Mouse (Mus musculus) embryonic facial prominence, embryonic 11.5 days (tissue): ENCODE data around the gene Il11. TPM values are rescaled to one million over a fixed set of nuclear protein-coding genes. Genes with fewer than 3 reads are reported as not detected.
"Not testable (repeated sequence)": the region's sequence is repeated elsewhere in the genome, so short reads cannot be mapped to it uniquely, and the experiment has no call there.

Experiments used
- ATAC-seq: fragments of 200-750 bp; cut with Nextera tagmentation; replicated peaks from 2 replicates; pipeline ENCODE4 v1.8.0; 2017; ENCODE audit warnings: low read depth; ENCODE audit not compliant: insufficient number of reproducible peaks, low FRiP score, low TSS enrichment
- DNase-seq: peaks from one replicate; pipeline ENCODE4 v3.0.0-alpha.2; 2015; ENCODE audit warnings: low spot score
- H3K27ac ChIP-seq: fragments of 300-500 bp; sonication (generic); replicated peaks from 2 replicates; pipeline ENCODE4 v1.5.1; 2014; ENCODE audit warnings: mild to moderate bottlenecking, low read depth, low read length, control low read depth
- H3K27me3 ChIP-seq: fragments of 300-500 bp; sonication (generic); 2 replicates; pipeline ENCODE4 v1.6.1; 2014; ENCODE audit warnings: mild to moderate bottlenecking, low read length, moderate library complexity, mixed read lengths; ENCODE audit not compliant: control insufficient read depth, insufficient read depth
- H3K36me3 ChIP-seq: fragments of 300-500 bp; sonication (generic); replicated peaks from 2 replicates; pipeline ENCODE4 v1.6.1; 2014; ENCODE audit warnings: low read depth, mild to moderate bottlenecking, low read length, moderate library complexity, mixed read lengths; ENCODE audit not compliant: control insufficient read depth, insufficient read depth
- H3K4me1 ChIP-seq: fragments of 300-500 bp; sonication (generic); 2 replicates; pipeline ENCODE4 v1.6.1; 2014; ENCODE audit warnings: low read length, mixed read lengths; ENCODE audit not compliant: control insufficient read depth, insufficient read depth
- H3K4me2 ChIP-seq: fragments of 300-500 bp; sonication (generic); 2 replicates; pipeline ENCODE4 v1.6.1; 2014; ENCODE audit warnings: low read depth, mild to moderate bottlenecking, control low read depth, low read length, moderate library complexity
- H3K4me3 ChIP-seq: fragments of 300-500 bp; sonication (generic); 2 replicates; pipeline ENCODE4 v1.5.1; 2014; ENCODE audit warnings: low read depth, low read length, control low read depth
- H3K9ac ChIP-seq: fragments of 300-500 bp; sonication (generic); replicated peaks from 2 replicates; pipeline ENCODE4 v1.6.1; 2014; ENCODE audit warnings: mild to moderate bottlenecking, control low read depth, low read length
- H3K9me3 ChIP-seq: fragments of 300-500 bp; sonication (generic); replicated peaks from 2 replicates; pipeline ENCODE4 v1.6.1; 2016; ENCODE audit warnings: mild to moderate bottlenecking, low read length, inconsistent platforms, mixed read lengths; ENCODE audit not compliant: control insufficient read depth
- WGBS: fragments of 180-500 bp; shearing (Covaris S2); extraction: QIAGEN DNeasy Blood & Tissue Kit; methylation state at CpG from one replicate; pipeline ENCODE4 v1.1.7; 2014; 5-methylcytosine and 5-hydroxymethylcytosine counted together
- polyA plus RNA-seq: library from polyadenylated mRNA; unstranded; fragments of >200 nt; fragmentation: Nextera tagmentation; extraction: Ambion mirVana; gene quantifications from 2 replicates; pipeline ENCODE4 v1.2.1, GENCODE M21; 2014

Gene Il11
- polyA plus RNA-seq, 1 experiment from 2014 or later, result 0.21 TPM

DNA sequence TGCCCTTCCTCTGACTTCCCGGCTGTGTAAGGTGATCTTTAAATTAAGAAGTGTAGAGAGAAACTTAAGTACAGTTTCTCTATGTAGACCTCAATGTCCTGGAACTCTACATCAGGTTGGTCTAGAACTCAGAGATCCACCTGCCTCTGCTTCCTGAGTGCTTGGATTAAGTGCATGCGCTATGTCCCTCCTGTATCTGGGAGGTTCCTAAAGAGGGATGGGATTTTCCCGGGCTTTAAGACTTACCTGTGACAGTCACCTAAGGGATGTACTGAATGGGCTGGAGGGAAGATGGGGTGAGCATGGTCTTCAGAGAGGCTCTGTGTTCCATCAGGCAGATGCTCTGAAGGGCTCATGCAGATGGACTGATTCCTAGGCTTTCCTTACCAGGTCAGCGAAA lies 11.0 kb upstream of the Il11 start:
- Histone ChIP-seq H3K4me3 (peak overlapping the region; percentile 77), H3K4me2 (peak overlapping the region; percentile 75), H3K27me3 (0 out of 2 replicates have a peak, but pooled peaks cover 3% of the 10 kb centered on the region), H3K27ac (no peak overlapping the region), H3K36me3 (peaks cover 7% of the 10 kb centered on the region), H3K9ac (peak overlapping the region; percentile 95), H3K4me1 (peaks cover 3% of the 10 kb centered on the region; the same call in 1 of the 2 replicates), H3K9me3 (no peaks in the 10 kb centered on the region)
- WGBS, result 40% methylated on average over 4 of the region's 4 CpGs
- ATAC-seq (no peak), DNase-seq (no peak)

DNA sequence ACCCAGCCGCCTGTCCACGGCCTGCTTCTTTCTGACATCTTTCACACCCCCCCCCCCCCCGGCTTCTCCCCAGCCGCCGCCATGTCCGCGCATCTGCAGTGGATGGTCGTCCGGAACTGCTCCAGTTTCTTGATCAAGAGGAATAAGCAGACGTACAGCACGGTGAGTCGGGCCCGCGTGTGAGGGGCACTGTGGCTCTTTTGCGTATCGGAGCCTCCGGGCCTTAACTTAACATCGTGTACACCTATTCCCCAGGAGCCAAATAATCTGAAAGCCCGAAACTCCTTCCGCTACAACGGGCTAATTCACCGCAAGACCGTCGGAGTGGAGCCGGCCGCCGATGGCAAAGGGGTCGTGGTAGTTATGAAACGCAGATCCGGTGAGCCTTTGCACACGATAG lies 10.6 kb upstream of the Il11 start:
- H3K9ac ChIP-seq, result peak overlapping the region; percentile 95
- not testable (repeated sequence) for H3K36me3 ChIP-seq, H3K4me1 ChIP-seq, ATAC-seq, H3K27me3 ChIP-seq, H3K9me3 ChIP-seq, DNase-seq
- peak overlapping the region; percentile 75 for H3K4me2 ChIP-seq
- peak overlapping the region; percentile 77 for H3K4me3 ChIP-seq
- H3K27ac ChIP-seq, result peak overlapping the region; percentile 90
- WGBS, result under 1% methylated on average over 31 of the region's 31 CpGs

DNA sequence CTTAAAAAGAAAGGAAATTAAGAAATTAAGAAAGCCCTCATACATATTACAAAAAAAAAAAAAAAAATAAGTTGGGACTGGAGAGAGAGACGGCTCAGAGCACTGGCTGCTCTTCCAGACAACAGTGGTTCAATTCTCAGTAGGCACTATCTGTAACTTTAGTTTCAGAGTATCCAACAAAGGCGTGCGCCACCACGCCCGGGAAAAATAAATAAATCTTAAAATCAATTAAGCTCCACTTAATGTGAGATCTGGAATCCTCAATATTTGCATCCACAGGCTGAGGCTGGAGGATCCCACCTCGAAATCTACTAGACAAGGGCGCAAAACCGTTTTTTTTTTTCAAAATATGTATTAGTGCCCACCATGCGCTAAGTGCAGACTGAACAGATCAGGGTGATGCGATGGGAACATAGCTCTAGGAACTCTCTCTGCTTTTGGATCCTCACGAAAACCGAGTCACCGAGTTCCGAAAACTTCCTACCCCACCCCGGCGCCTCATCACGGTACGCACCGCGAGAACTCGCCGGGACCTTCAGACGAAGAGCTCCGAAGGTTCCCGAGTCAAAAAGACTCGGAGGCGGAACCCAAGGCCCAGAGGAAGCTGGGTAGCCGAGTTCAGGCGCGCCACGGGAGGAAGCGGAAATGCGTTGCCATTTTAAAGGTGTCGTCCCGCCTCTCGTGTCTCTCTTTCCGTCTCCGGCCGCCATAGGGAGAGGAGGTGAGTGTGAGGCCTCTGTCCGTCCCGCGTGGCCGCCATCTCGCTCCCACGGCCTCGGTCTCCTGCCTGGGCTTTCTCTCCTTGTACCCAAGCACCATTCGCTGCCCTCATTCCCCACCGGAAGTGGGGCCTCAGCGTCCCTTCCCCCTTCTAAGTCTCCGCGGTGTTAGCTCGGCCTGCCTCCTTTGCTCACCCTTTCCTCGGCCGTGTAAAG lies 9.9 kb upstream of the Il11 start, which contains the start of gene Rpl28:
Gene Rpl28, plus strand, starts transcription at position 597 of the 935 bp plus-strand sequence.
- peak within 1 kb of the TSS; percentile 90 for H3K27ac ChIP-seq
- ATAC-seq (peak; percentile 80), DNase-seq (peak; percentile 99)
- peak within 1 kb of the TSS; percentile 75 for H3K4me2 ChIP-seq
- peak within 1 kb of the TSS; percentile 95 for H3K9ac ChIP-seq
- H3K27me3 ChIP-seq, result 0 out of 2 replicates have a peak, but pooled peaks cover 3% of the 10 kb centered on the region
- H3K4me3 ChIP-seq, result peak within 1 kb of the TSS; percentile 77
- H3K4me1 ChIP-seq, result peaks cover 3% of the 10 kb centered on the region; the same call in 1 of the 2 replicates
- WGBS, result 2% methylated on average over 51 of the region's 54 CpGs
- peaks cover 5% of the 10 kb centered on the region for H3K36me3 ChIP-seq
- no peaks in the 10 kb centered on the region for H3K9me3 ChIP-seq

DNA sequence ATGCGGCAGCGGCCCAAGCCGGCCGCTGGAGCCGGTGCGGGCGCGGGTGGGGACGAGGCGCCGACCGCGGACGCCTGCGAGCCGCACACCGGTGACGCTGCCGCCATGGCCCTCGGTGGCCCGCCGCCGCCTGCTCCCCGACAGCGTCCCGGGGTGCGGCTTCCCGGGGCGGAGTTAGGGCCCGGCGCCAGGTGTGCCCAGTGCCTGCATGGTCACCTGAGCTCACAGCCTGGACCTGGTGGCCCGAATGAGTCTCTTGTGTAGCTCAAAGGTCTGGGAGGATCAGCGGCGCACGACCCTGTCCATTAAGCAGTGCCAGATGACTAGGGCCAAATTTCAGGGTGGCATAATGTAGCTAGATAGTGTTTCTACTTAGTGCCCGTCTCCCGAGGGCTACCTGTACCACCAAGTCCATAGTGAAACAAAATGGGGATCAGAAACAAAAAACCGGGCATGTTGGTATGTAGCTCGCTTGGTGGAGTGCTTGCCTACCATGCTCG lies 6.8 kb upstream of the Il11 start, which contains the start of gene Tmem238:
Gene Tmem238, minus strand, starts transcription at position 221 of the 500 bp plus-strand sequence.
- WGBS, result 10% methylated on average over 29 of the region's 40 CpGs
- ATAC-seq (no peak), DNase-seq (no peak)
- Histone ChIP-seq H3K27me3 (0 out of 2 replicates have a peak, but pooled peaks cover 3% of the 10 kb centered on the region), H3K4me1 (peaks cover 3% of the 10 kb centered on the region; the same call in 1 of the 2 replicates), H3K4me2 (peak within 1 kb of the TSS; percentile 83), H3K27ac (peak within 1 kb of the TSS; percentile 35; the same call in 1 of the 2 replicates), H3K9me3 (no peaks in the 10 kb centered on the region), H3K4me3 (peak within 1 kb of the TSS; percentile 55), H3K9ac (peak within 1 kb of the TSS; percentile 83), H3K36me3 (peaks cover 1% of the 10 kb centered on the region)

DNA sequence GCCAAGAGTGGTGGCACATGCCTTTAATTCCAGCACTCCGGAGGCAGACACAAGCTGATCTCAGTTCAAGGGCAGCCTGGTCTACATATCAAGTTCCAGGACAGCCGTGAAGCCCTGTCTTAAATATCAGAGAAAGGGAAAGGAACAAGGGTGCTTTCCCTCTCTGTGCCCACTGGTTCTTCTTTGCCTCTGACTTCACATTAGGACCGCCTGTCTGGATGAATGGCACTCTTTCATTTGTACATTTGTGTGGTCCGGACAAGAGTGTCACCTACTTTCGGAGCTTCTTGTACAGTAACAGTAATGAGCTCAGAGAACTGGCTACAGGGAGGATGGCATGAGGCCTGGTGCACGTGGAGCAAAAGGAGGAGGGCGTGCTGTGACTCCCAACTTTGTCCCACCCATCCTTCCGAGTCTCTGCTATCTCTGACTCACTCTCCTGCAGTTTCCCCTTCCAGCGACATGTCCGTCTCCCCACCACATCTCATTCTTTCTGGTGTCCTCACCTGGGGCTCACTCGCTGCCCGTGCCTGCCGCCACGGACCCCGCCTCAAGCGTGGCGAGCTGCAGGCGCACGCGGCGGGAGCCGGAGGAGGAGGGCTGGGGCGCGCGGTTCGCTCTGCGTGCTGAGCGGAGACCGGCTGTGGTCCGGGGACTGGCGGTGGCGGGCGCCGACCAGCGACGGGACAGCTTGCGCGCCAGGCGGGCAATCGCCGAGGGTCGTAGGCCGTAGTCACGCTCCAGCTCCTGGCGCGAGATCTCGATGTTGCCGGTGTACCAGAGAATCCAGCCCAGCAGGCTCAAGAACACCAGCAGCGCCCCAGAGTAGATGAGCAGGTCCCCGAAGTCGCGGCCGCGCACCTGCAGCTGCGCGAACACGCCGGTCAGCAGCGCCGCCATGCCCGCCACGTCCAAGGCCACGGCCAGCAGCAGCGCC lies 6.1 kb upstream of the Il11 start:
- DNase-seq (peak; percentile 67), ATAC-seq (peak; percentile 46)
- Histone ChIP-seq H3K4me3 (peak overlapping the region; percentile 55), H3K4me1 (no peaks in the 10 kb centered on the region), H3K9me3 (no peaks in the 10 kb centered on the region), H3K4me2 (peak overlapping the region; percentile 83), H3K27ac (peak overlapping the region; percentile 35; the same call in 1 of the 2 replicates), H3K9ac (peak overlapping the region; percentile 83), H3K27me3 (0 out of 2 replicates have a peak, but pooled peaks cover 3% of the 10 kb centered on the region), H3K36me3 (no peaks in the 10 kb centered on the region)
- WGBS, result 2% methylated on average over 52 of the region's 64 CpGs

GRCm38 (mm10) chr7:4783667-4784268 lies 1.1 kb upstream of the Il11 start:
- no peak for DNase-seq
- H3K4me3 ChIP-seq, result no peak overlapping the region
- H3K9ac ChIP-seq, result no peak overlapping the region
- H3K4me1 ChIP-seq, result no peaks in the 10 kb centered on the region
- no peak for ATAC-seq
- no peaks in the 10 kb centered on the region for H3K36me3 ChIP-seq
- H3K9me3 ChIP-seq, result no peaks in the 10 kb centered on the region
- H3K27ac ChIP-seq, result no peak overlapping the region
- no peak overlapping the region for H3K4me2 ChIP-seq
- WGBS, result 85% methylated on average over 14 of the region's 14 CpGs
- H3K27me3 ChIP-seq, result peaks cover 3% of the 10 kb centered on the region

DNA sequence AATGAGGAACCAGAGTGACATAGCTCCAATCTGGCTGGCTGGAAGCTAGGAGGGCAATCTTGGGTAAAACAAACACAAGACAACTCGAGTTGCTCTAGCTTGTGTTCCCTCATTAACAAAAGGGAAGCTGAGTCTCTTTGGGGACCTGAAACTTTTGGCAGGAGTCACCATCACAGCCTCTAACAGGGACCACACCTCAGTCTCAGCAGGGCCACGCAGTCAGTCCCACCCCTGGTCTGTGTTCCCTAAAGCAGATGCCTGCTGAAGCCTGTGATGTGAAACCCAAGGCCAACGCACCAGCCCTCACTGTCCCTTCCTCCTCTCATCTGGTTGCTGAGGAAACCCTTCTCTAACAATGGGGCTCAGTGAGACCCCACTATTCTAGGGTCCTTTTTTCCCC lies 529 bp downstream of the Il11 start:
- no peak overlapping the region for H3K9ac ChIP-seq
- no peaks in the 10 kb centered on the region for H3K9me3 ChIP-seq
- no peaks in the 10 kb centered on the region for H3K36me3 ChIP-seq
- peaks cover 4% of the 10 kb centered on the region; the same call in 1 of the 2 replicates for H3K4me1 ChIP-seq
- ATAC-seq (no peak), DNase-seq (no peak)
- H3K27ac ChIP-seq, result no peak overlapping the region
- H3K4me3 ChIP-seq, result no peak overlapping the region
- 52% methylated on average over 3 of the region's 3 CpGs for WGBS
- no peak overlapping the region for H3K4me2 ChIP-seq
- peaks cover 18% of the 10 kb centered on the region for H3K27me3 ChIP-seq
